Mouse (Mus musculus): ENCODE measurements around the gene Pik3c2g. TPM values are rescaled to one million over a fixed set of nuclear protein-coding genes. Genes with fewer than 3 reads are reported as not detected.

The Pik3c2g gene
- polyA plus RNA-seq, 1 experiment from 2014 or later = 0.09 TPM

DNA sequence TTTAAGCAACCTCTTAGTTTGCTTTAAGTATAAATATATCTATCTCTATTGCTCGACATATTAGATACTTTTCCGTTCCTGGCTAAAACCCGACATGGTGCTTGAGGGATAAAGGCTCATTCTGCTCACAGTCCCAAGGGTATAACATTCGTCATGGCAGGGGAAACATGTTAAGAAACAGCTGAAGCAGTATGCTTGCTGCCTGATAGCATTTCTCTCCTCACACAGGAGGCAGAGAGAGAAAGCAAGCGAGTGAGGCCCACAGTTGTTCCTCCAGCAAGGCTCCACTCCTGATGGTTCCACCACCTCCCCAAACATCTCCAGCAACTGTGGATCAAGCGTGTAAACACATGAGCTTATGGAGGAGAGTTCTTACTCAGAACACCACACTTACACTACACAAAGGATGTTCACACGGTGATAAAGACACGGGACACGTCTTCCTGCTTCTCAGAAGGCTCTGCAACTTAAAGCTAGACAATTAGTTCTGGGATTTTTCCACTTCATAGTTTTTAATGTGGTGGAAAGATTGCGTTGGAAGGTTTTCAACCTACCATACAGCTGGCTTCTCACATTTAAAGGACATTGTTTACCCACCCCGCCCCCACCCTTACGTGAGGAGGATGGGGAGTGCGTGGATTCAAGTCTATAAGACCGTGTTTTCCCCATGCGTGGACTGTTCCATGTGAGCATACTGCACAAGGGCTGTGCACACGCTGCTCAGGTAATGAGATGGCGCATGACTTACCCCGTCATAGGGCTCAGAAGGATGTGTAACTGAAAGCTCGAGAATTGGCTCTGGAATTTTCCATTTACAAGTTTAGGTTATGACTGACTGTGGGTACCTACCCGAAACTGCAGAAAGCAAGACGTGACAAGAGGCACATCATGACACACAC lies 264.9 kb downstream of the Pik3c2g start:
- Histone ChIP-seq H3K27me3 (no peaks in the 10 kb centered on the region), H3K36me3 (ENCODE audit: poor library complexity, severe bottlenecking) (no peaks in the 10 kb centered on the region), H3K4me1 (no peaks in the 10 kb centered on the region), H3K4me3 (no peak overlapping the region), H3K9me3 (replicated peaks) (no peaks in the 10 kb centered on the region), H3K4me2 (no peak overlapping the region), H3K27ac (no peak overlapping the region), H3K9ac (no peak overlapping the region)
- no peak for ATAC-seq
- WGBS = 91% methylated on average over 21 of the region's 21 CpGs

DNA sequence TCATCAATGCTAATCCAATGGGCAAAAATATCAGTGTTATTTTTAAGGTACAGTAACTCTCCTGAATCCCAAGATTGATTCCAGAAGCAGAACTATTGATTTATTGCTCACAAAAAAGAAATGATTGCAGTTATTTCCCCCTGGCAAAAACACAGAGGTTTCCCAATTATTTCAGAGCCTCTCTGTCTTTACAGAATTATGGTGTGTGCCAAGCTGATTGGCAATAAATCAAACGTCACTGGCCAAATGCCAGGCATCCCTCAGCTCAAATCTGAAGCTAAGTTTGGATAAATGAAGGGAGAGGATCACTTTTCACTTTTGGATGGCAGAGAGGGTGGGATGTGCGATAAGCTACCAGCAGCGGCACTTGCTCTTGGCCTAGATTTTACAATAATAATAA lies 265.8 kb downstream of the Pik3c2g start:
- no peak for ATAC-seq
- WGBS = 85% methylated on average over 3 of the region's 3 CpGs
- no peaks in the 10 kb centered on the region for H3K27me3 ChIP-seq
- H3K4me3 ChIP-seq = no peak overlapping the region
- no peaks in the 10 kb centered on the region for H3K9me3 ChIP-seq (replicated peaks)
- H3K27ac ChIP-seq = no peak overlapping the region
- H3K4me1 ChIP-seq = no peaks in the 10 kb centered on the region
- no peaks in the 10 kb centered on the region for H3K36me3 ChIP-seq (ENCODE audit: poor library complexity, severe bottlenecking)
- H3K4me2 ChIP-seq = no peak overlapping the region
- no peak overlapping the region for H3K9ac ChIP-seq

DNA sequence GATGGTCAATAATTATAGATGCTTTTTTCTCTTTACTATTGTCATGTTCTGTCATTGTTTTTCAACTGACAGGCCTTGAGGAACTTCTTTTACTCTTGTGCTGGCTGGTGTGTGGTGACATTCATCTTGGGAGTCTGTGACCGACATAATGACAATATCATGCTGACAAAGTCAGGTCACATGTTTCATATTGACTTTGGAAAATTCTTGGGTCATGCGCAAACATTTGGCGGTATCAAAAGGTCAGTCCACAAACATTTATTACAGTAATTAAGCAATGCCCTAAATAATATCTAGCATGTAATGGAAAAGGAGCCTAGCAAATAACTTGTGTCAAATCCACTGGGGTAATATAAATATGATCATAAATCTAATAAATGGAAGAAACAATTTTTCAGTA lies 273.1 kb downstream of the Pik3c2g start:
- H3K9ac ChIP-seq = no peak overlapping the region
- H3K9me3 ChIP-seq (replicated peaks) = no peaks in the 10 kb centered on the region
- no peaks in the 10 kb centered on the region for H3K4me1 ChIP-seq
- no peak overlapping the region for H3K4me2 ChIP-seq
- no peaks in the 10 kb centered on the region for H3K36me3 ChIP-seq (ENCODE audit: poor library complexity, severe bottlenecking)
- no peak overlapping the region for H3K4me3 ChIP-seq
- no peaks in the 10 kb centered on the region for H3K27me3 ChIP-seq
- no peak for ATAC-seq
- no peak overlapping the region for H3K27ac ChIP-seq
- WGBS = 93% methylated on average over 3 of the region's 3 CpGs

DNA sequence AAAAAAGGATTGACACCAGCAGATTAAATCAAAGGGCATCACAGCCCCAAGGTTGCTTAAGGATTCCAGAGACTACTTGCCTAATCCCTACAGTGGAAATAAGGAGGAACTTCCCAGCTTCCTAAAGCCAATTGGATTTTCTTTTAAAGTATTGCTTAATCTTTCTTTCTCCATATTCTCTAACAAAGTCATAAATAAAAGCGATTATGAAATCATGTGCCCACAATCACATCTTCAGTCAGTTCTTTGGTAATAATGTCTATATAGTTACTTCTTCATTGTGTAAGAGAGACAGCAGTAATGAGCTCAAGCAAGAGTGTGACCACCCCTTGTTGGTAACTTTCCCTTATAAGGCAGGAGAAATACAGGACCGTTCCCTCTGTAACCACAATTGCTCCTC lies 274.5 kb downstream of the Pik3c2g start:
- Histone ChIP-seq H3K9ac (no peak overlapping the region), H3K36me3 (ENCODE audit: poor library complexity, severe bottlenecking) (no peaks in the 10 kb centered on the region), H3K27me3 (no peaks in the 10 kb centered on the region), H3K27ac (no peak overlapping the region), H3K4me3 (no peak overlapping the region), H3K4me1 (no peaks in the 10 kb centered on the region), H3K9me3 (replicated peaks) (no peaks in the 10 kb centered on the region), H3K4me2 (no peak overlapping the region)
- 83% methylated on average over 2 of the region's 2 CpGs for WGBS
- ATAC-seq = no peak

DNA sequence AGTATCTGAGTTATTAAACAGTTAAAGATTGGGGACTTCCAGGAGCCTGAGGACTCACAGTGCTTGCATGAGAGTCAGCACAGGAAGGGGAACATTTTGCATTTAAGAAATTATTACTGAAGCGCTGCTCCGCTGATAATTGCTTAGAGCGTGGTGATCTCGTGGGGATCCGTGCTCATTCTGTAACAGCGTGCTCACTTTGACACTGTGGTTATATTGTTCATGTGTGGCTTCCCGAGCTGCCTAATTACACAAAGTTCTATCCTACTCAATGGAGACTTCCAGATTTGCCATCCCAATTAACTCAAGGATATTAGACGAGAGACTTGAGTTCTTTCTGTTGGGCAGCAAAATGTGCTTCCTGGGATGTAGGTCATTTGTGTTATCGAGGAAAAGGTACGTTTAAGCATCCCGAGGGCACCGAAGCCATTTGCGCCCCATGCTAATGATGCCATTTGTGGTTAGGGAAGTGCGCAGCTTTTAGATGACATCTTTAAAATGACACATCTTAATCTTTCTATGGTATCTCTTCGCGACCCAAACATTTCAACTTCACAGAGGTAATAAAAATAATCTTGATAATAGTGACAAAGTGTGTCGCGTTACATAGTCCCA lies 278.1 kb downstream of the Pik3c2g start:
- H3K4me1 ChIP-seq = no peaks in the 10 kb centered on the region
- no peaks in the 10 kb centered on the region for H3K27me3 ChIP-seq
- H3K9me3 ChIP-seq (replicated peaks) = no peaks in the 10 kb centered on the region
- H3K36me3 ChIP-seq (ENCODE audit: poor library complexity, severe bottlenecking) = no peaks in the 10 kb centered on the region
- H3K9ac ChIP-seq = no peak overlapping the region
- H3K27ac ChIP-seq = no peak overlapping the region
- H3K4me3 ChIP-seq = no peak overlapping the region
- no peak for ATAC-seq
- no peak overlapping the region for H3K4me2 ChIP-seq
- WGBS = 82% methylated on average over 18 of the region's 18 CpGs

DNA sequence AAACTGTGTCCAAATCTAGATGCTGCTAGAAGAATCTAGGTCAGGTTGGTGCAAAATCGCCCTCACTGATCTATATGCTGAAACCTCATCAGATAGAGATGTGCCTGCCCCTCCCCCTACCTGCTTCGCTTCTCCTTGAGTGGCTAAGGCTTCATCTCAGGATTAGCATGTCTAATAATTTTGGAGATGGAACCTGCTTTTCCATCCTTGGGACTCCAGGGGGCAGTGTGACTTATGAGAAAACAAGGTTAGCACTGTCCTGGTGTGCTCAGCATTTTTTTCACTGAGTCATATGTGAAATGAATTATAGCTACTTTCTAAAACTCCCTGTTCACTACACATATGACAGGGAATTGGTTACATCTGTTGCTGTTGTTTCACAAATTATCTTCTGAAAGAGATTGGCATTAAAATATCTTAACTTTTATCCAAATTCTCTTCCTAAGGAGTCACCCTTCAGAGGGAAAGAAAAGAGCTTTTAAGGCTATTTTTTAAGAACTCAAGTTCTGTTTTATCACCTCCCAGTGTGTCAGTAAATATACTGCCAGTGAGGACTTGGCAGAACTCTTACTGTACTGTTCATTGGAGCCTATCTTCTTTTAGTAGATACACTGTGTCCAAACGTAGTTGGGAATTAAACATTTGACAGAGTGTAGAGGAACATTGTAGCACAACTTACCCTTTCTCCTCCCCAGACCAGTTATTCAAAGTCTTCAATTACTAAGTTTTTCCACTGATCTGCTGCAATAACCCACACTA lies 287.6 kb downstream of the Pik3c2g start:
- Histone ChIP-seq H3K27me3 (no peaks in the 10 kb centered on the region), H3K4me2 (no peak overlapping the region), H3K9ac (no peak overlapping the region), H3K36me3 (ENCODE audit: poor library complexity, severe bottlenecking) (no peaks in the 10 kb centered on the region), H3K9me3 (replicated peaks) (no peaks in the 10 kb centered on the region), H3K4me1 (no peaks in the 10 kb centered on the region), H3K4me3 (no peak overlapping the region), H3K27ac (no peak overlapping the region)
- WGBS = 52% methylated on average over 3 of the region's 3 CpGs
- ATAC-seq = peak; percentile 48; the same call in 1 of the 2 replicates

DNA sequence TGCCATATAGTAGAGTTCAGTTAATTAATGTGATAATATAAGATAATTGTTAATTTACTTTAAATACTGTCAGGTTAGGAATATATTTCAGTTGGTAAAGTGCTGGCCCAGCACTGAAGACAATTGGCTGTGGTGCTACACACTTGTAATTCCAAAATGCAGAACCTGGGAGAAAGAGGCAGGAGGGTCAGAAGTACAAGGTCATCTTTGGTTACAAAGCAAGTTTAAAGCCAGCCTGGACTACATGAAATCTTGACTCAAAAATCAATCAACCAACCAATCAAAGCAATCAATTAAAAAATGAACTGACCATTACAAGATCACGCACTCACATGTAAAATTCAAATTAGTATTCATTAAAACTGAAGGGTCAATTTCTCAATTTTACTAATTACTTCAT lies 289.7 kb downstream of the Pik3c2g start:
- H3K36me3 ChIP-seq (ENCODE audit: poor library complexity, severe bottlenecking) = no peaks in the 10 kb centered on the region
- no peaks in the 10 kb centered on the region for H3K9me3 ChIP-seq (replicated peaks)
- H3K4me3 ChIP-seq = no peak overlapping the region
- 88% methylated on average over 1 of the region's 1 CpGs for WGBS
- H3K27ac ChIP-seq = no peak overlapping the region
- H3K9ac ChIP-seq = no peak overlapping the region
- H3K4me1 ChIP-seq = no peaks in the 10 kb centered on the region
- H3K4me2 ChIP-seq = no peak overlapping the region
- H3K27me3 ChIP-seq = no peaks in the 10 kb centered on the region
- ATAC-seq = no peak

DNA sequence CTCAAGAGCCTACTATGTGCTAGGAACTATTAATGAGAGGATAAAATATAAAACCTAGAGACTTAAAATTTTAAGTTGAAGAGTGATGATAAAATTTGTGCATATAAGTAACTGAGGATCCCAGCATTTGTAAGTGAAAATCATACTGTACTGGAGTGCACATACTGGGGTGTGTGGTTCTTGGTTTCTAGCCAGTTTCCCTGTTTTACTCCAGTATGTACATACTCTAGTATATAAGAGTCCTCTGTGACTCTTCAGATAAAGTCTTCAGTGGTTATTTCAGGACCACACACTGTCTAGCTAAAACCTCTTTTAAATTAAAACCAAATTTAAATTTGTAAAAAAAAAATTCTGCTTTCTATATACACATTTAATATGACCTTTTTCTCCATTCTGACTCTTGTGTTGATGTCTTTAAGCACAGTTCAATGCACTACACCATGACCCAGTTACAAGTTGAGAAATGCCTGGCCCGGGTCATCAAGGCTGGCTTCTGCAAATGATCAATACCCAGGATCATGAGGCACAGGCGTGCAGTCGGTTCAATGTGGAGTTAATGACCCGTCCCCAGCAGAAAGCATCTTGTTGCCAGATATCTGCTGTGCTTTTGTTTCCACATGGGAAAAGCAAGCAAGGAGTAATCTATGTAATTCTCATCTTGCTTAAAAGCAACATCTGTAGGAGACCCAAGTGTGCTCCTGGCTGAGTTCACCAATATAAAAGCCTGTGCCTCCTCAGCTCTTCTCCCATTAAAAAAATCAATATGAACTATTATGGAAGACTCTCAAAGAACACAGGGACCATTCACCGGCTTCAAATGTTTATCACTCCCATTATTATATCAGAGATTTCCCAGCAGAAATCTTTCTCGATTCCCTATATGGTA lies 290.7 kb downstream of the Pik3c2g start:
- Histone ChIP-seq H3K36me3 (ENCODE audit: poor library complexity, severe bottlenecking) (no peaks in the 10 kb centered on the region), H3K27ac (no peak overlapping the region), H3K9ac (no peak overlapping the region), H3K4me2 (no peak overlapping the region), H3K4me3 (no peak overlapping the region), H3K9me3 (replicated peaks) (no peaks in the 10 kb centered on the region), H3K4me1 (no peaks in the 10 kb centered on the region), H3K27me3 (no peaks in the 10 kb centered on the region)
- no peak for ATAC-seq
- WGBS = 69% methylated on average over 6 of the region's 6 CpGs

DNA sequence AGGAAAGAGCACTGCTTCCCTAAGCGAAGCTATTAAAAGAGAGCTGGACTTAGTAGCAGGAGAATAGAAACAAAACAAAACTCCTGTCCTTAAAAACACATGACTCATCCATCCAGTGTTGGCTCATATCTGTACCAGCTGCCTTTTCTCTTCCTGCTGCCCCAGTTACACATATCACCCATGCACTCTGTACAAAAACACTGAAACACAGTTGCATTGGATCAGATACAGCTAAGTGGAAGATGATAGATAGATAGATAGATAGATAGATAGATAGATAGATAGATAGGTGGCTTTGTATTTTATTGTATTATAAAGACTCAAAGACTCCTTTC lies 291.3 kb downstream of the Pik3c2g start:
- Histone ChIP-seq H3K36me3 (ENCODE audit: poor library complexity, severe bottlenecking) (no peaks in the 10 kb centered on the region), H3K4me2 (no peak overlapping the region), H3K4me1 (no peaks in the 10 kb centered on the region), H3K9me3 (replicated peaks) (no peaks in the 10 kb centered on the region), H3K27ac (no peak overlapping the region), H3K9ac (no peak overlapping the region), H3K27me3 (no peaks in the 10 kb centered on the region), H3K4me3 (no peak overlapping the region)
- no peak for ATAC-seq
- 80% methylated on average over 1 of the region's 1 CpGs for WGBS

DNA sequence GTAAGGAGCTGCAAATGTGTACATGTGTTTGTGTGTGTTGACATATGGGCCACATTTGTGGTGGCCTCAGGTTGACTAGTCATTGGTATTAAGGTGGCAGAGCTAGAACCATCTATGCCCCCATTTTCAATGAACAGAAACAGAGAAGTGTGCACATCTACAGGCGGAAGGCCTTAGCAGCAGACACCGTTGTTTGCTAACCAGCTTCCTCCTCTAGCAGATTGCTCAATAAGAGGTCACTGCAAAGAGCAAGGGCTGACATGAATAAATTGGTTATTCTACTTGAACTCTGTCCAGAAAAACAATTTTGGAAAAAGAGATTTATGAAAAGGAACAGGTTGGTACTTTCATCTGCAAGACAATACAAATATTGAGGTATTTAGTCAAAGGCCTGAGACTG lies 295.1 kb downstream of the Pik3c2g start:
- Histone ChIP-seq H3K4me3 (no peak overlapping the region), H3K27ac (no peak overlapping the region), H3K9ac (no peak overlapping the region), H3K27me3 (no peaks in the 10 kb centered on the region), H3K36me3 (ENCODE audit: poor library complexity, severe bottlenecking) (no peaks in the 10 kb centered on the region), H3K4me2 (no peak overlapping the region), H3K4me1 (no peaks in the 10 kb centered on the region), H3K9me3 (replicated peaks) (no peaks in the 10 kb centered on the region)
- WGBS = 90% methylated on average over 2 of the region's 2 CpGs
- no peak for ATAC-seq

DNA sequence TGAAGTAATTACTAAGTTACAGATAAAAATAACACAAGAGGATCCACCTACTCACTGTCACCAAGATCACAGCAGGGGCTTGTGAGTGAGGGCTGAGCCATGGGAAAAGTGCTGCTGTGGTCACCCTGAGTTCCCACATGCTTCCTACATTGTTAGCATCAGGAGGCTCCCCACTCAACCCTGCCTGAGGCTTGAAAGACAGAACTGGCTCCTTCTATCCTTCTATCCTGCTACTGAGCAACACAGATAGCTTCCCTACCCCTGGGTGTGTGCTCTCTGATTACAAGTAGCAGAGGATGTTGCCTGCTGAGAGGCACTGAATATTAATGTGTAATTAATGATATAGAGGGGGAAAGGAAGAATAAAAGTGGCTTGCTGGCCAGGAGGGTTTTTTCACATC lies 300.2 kb downstream of the Pik3c2g start:
- H3K4me3 ChIP-seq = no peak overlapping the region
- no peak overlapping the region for H3K27ac ChIP-seq
- H3K36me3 ChIP-seq (ENCODE audit: poor library complexity, severe bottlenecking) = no peaks in the 10 kb centered on the region
- H3K4me2 ChIP-seq = no peak overlapping the region
- H3K9ac ChIP-seq = no peak overlapping the region
- no peaks in the 10 kb centered on the region for H3K4me1 ChIP-seq
- no peak for ATAC-seq
- H3K27me3 ChIP-seq = no peaks in the 10 kb centered on the region
- no peaks in the 10 kb centered on the region for H3K9me3 ChIP-seq (replicated peaks)

DNA sequence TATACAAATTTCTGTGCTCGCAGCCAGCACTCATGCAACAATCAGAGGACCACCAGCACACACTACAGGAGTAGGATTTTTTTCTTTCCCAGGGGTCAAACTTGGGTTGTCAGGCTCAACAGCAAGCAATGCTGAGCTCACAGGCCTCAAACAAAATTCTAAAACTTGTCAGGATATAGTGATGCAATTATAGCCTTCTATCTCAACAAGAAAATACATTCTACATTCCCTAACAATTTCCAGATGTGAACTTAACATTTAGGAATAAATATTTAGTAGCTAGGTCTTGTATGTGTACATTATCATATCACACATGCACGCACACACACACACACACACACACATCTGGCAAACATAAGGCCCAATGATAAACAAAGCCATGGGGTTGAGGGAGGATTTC lies 308.6 kb downstream of the Pik3c2g start:
- 69% methylated on average over 2 of the region's 2 CpGs for WGBS

More for the DNA sequence above, 308.6 kb downstream of the Pik3c2g start:
- no peak overlapping the region for H3K4me2 ChIP-seq
- H3K9me3 ChIP-seq (replicated peaks) = no peaks in the 10 kb centered on the region; the same call in 1 of the 2 replicates
- no peaks in the 10 kb centered on the region for H3K27me3 ChIP-seq
- H3K27ac ChIP-seq = no peak overlapping the region
- no peaks in the 10 kb centered on the region for H3K4me1 ChIP-seq
- no peak overlapping the region for H3K4me3 ChIP-seq
- H3K36me3 ChIP-seq (ENCODE audit: poor library complexity, severe bottlenecking) = no peaks in the 10 kb centered on the region
- no peak for ATAC-seq
- no peak overlapping the region for H3K9ac ChIP-seq

Data from forebrain, embryonic 13.5 days (tissue).